Mouse (Mus musculus) liver, embryonic 15.5 days (tissue): ENCODE data around the gene Ak2. TPM values are rescaled to one million over a fixed set of nuclear protein-coding genes. Genes with fewer than 3 reads are reported as not detected.

Source experiments
- ATAC-seq: fragments of 200-750 bp; cut with Nextera tagmentation; 2 replicates; pipeline ENCODE4 v1.8.0; 2017; ENCODE audit warnings: moderate number of reproducible peaks, mild to moderate bottlenecking, moderate library complexity; ENCODE audit not compliant: insufficient read depth
- H3K27ac ChIP-seq: fragments of 300-500 bp; sonication (generic); replicated peaks from 2 replicates; pipeline ENCODE4 v1.5.1; 2015; ENCODE audit warnings: mild to moderate bottlenecking, inconsistent platforms
- H3K27me3 ChIP-seq: fragments of 300-500 bp; sonication (generic); 2 replicates; pipeline ENCODE4 v1.6.1; 2015; ENCODE audit warnings: mild to moderate bottlenecking, inconsistent platforms
- H3K36me3 ChIP-seq: fragments of 300-500 bp; sonication (generic); replicated peaks from 2 replicates; pipeline ENCODE4 v1.6.1; 2015; ENCODE audit warnings: moderate library complexity, mild to moderate bottlenecking, inconsistent platforms
- H3K4me1 ChIP-seq: fragments of 300-500 bp; sonication (generic); replicated peaks from 2 replicates; pipeline ENCODE4 v1.6.1; 2015; ENCODE audit warnings: inconsistent platforms
- H3K4me2 ChIP-seq: fragments of 300-500 bp; sonication (generic); 2 replicates; pipeline ENCODE4 v1.6.1; 2015; ENCODE audit warnings: moderate library complexity, mild to moderate bottlenecking, inconsistent platforms
- H3K4me3 ChIP-seq: fragments of 300-500 bp; sonication (generic); replicated peaks from 2 replicates; pipeline ENCODE4 v1.5.1; 2015; ENCODE audit warnings: mild to moderate bottlenecking, inconsistent platforms
- H3K9ac ChIP-seq: fragments of 300-500 bp; sonication (generic); 2 replicates; pipeline ENCODE4 v1.6.1; 2015; ENCODE audit warnings: moderate library complexity, mild to moderate bottlenecking, inconsistent platforms
- H3K9me3 ChIP-seq: fragments of 300-500 bp; sonication (generic); replicated peaks from 2 replicates; pipeline ENCODE4 v1.6.1; 2016; ENCODE audit warnings: inconsistent platforms
- WGBS: fragments of 180-500 bp; shearing (Covaris S2); methylation state at CpG from one replicate; pipeline ENCODE4 v1.1.7; 2015; ENCODE audit warnings: mixed read lengths; ENCODE audit not compliant: insufficient replicate concordance; 5-methylcytosine and 5-hydroxymethylcytosine counted together
- polyA plus RNA-seq: library from polyadenylated mRNA; unstranded; fragments of >200 nt; fragmentation: Nextera tagmentation; extraction: Ambion mirVana; gene quantifications from 2 replicates; pipeline ENCODE4 v1.2.1, GENCODE M21; 2015

The Ak2 gene
- polyA plus RNA-seq, 1 experiment from 2014 or later = 119 TPM

- H3K9me3 ChIP-seq = no peaks in the 10 kb centered on the region
- H3K27ac ChIP-seq = no peak overlapping the region
- H3K9ac ChIP-seq = no peak overlapping the region
- peaks cover 77% of the 10 kb centered on the region for H3K27me3 ChIP-seq
- no peak overlapping the region for H3K4me2 ChIP-seq
- 66% methylated on average over 17 of the region's 17 CpGs for WGBS
- H3K4me1 ChIP-seq = peaks cover 17% of the 10 kb centered on the region
- ATAC-seq = no peak
- no peaks in the 10 kb centered on the region for H3K36me3 ChIP-seq
- H3K4me3 ChIP-seq = no peak overlapping the region
These were observed 32.1 kb upstream of the Ak2 start for GRCm38 (mm10) chr4:128959676-128960075.

DNA sequence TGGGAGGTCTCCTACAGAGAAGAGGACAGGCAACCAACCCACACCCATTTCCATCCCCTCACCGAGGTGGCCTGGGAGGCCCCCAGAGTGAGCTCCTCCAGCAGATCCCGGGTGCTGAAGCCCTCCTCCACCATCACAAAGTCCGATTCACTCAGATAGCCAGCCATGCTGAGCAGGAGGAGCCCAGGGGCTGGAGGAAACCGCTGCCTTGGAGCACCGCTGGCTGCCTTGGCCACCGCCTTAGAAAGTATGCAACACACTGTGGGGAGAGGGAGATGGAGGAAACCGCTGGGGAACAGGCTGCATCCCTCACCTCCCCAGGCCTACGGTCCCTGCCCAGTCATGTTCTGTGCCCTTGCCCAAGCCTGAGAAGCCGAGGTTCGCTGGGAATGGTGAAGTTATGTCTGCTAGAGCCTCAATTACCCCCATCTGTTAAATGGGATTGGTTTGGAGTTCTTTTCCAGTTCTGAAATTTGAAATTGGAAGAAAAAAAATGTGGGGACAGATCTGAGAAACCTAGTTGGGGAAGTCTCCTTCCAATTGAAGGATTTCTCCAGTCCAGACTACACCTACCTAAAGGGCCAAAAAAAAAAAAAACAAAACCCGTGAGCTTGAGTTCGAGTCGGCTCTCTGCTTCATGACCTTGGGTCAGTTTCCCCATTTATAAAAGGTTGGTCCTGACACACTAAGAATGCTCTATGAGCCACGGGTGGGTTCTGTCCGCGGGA lies 30.3 kb upstream of the Ak2 start:
- H3K36me3 ChIP-seq = no peaks in the 10 kb centered on the region
- H3K4me3 ChIP-seq = peak overlapping the region; percentile 58
- H3K27ac ChIP-seq = no peak overlapping the region
- peak overlapping the region; percentile 42; the same call in 1 of the 2 replicates for H3K9ac ChIP-seq
- 6% methylated on average over 16 of the region's 16 CpGs for WGBS
- no peaks in the 10 kb centered on the region for H3K9me3 ChIP-seq
- H3K27me3 ChIP-seq = peaks cover 79% of the 10 kb centered on the region
- no peak for ATAC-seq
- H3K4me1 ChIP-seq = peaks cover 17% of the 10 kb centered on the region
- H3K4me2 ChIP-seq = peak overlapping the region; percentile 75

GRCm38 (mm10) chr4:128962029-128962925 lies 29.5 kb upstream of the Ak2 start, which contains the start of gene Azin2:
Azin2 (minus strand) TSS chr4:128962442.
- H3K27ac ChIP-seq = no peak within 1 kb of the TSS
- peak within 1 kb of the TSS; percentile 58 for H3K4me3 ChIP-seq

DNA sequence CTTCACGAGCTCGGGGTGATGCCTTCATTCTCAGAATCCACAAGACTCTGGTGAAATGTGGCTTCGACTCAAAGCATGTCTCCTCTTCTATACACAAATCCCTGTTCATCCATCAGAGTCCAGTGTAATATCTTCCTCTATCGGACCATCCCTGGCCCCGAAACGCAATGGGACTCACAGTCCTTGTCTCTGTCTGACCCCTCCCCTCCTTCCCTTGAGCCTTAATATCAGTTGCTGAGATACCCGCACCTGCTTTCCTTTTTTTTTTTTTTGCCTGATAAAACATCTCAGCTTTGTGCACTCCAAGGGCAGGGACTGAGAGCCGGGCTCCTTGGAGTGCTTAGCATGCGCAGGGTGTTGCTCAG lies 28.9 kb upstream of the Ak2 start:
- H3K4me2 ChIP-seq = peak overlapping the region; percentile 75
- no peaks in the 10 kb centered on the region for H3K9me3 ChIP-seq
- peaks cover 71% of the 10 kb centered on the region for H3K27me3 ChIP-seq
- peak overlapping the region; percentile 58; the same call in 1 of the 2 replicates for H3K4me3 ChIP-seq
- ATAC-seq = no peak
- no peak overlapping the region for H3K9ac ChIP-seq
- 15% methylated on average over 9 of the region's 9 CpGs for WGBS
- no peaks in the 10 kb centered on the region for H3K36me3 ChIP-seq
- no peak overlapping the region for H3K27ac ChIP-seq
- H3K4me1 ChIP-seq = peaks cover 12% of the 10 kb centered on the region

More at GRCm38 (mm10) chr4:128962029-128962925, 29.5 kb upstream of the Ak2 start, which contains the start of gene Azin2:
- WGBS = 1% methylated on average over 72 of the region's 72 CpGs
- Histone ChIP-seq H3K4me2 (peak within 1 kb of the TSS; percentile 75), H3K27me3 (peaks cover 77% of the 10 kb centered on the region), H3K36me3 (no peaks in the 10 kb centered on the region), H3K9ac (peak within 1 kb of the TSS; percentile 42), H3K9me3 (no peaks in the 10 kb centered on the region), H3K4me1 (peaks cover 13% of the 10 kb centered on the region)
- peak; percentile 81 for ATAC-seq

DNA sequence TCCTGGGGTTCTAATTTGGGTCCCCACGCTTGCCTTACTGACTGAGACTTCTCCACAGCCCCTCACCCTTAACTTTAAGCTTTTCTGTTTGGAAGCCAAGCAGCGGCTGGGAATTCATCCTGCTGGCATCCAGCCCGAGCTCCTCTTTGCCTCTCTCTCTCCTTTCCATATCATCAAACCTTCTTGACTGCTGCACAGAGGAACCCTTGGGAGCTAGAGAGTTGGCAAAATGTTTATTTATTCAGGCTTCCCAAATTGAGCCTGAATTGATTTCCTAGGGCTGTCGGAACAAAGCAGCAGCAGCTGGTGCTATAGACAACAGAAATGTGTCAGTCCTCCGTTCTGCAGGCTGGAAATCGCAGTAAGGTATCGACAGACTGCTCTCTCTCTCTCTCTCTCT lies 25.0 kb upstream of the Ak2 start:
- Histone ChIP-seq H3K27me3 (peaks cover 34% of the 10 kb centered on the region), H3K9ac (no peak overlapping the region), H3K4me3 (no peak overlapping the region), H3K36me3 (no peaks in the 10 kb centered on the region), H3K4me1 (peaks cover 22% of the 10 kb centered on the region), H3K27ac (no peak overlapping the region), H3K9me3 (no peaks in the 10 kb centered on the region), H3K4me2 (no peak overlapping the region)
- WGBS = 46% methylated on average over 7 of the region's 7 CpGs
- ATAC-seq = no peak

DNA sequence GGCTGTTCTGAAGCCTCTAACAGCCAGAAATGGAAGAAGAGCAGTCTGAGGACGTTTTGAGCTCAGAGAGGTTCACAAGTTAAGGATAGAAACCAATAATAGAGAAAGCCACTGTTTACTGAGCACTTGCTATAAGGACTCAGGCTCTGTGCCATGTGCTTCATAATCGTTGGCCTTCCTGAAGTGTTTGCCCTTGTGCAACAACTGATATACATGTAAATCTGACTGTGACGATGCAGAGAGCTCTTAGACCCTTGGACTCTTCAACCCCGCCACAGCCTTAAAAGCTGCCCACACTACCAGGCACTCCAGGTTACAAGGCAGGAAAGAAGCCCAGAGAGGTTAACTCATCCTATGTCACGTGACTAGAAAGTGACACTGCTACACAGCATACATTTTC lies 22.7 kb upstream of the Ak2 start:
- no peak for ATAC-seq
- Histone ChIP-seq H3K36me3 (no peaks in the 10 kb centered on the region), H3K9me3 (no peaks in the 10 kb centered on the region), H3K27ac (no peak overlapping the region), H3K4me2 (no peak overlapping the region), H3K27me3 (peaks cover 11% of the 10 kb centered on the region), H3K9ac (no peak overlapping the region), H3K4me3 (no peak overlapping the region), H3K4me1 (peaks cover 9% of the 10 kb centered on the region; the same call in 1 of the 2 replicates)
- 55% methylated on average over 5 of the region's 5 CpGs for WGBS

GRCm38 (mm10) chr4:128969607-128970416 lies 21.9 kb upstream of the Ak2 start:
- Histone ChIP-seq H3K9me3 (no peaks in the 10 kb centered on the region), H3K9ac (no peak overlapping the region), H3K4me2 (no peak overlapping the region), H3K27ac (no peak overlapping the region), H3K36me3 (no peaks in the 10 kb centered on the region), H3K27me3 (peaks cover 4% of the 10 kb centered on the region), H3K4me3 (no peak overlapping the region), H3K4me1 (peaks cover 9% of the 10 kb centered on the region; the same call in 1 of the 2 replicates)
- WGBS = 57% methylated on average over 18 of the region's 18 CpGs
- no peak for ATAC-seq

- Histone ChIP-seq H3K27me3 (no peaks in the 10 kb centered on the region; the same call in 1 of the 2 replicates), H3K27ac (no peak overlapping the region), H3K4me3 (no peak overlapping the region), H3K4me1 (peaks cover 9% of the 10 kb centered on the region; the same call in 1 of the 2 replicates), H3K9ac (no peak overlapping the region), H3K9me3 (no peaks in the 10 kb centered on the region), H3K36me3 (no peaks in the 10 kb centered on the region), H3K4me2 (no peak overlapping the region)
- ATAC-seq = no peak
- WGBS = 63% methylated on average over 7 of the region's 8 CpGs
These were observed 21.3 kb upstream of the Ak2 start for GRCm38 (mm10) chr4:128970417-128970807.

DNA sequence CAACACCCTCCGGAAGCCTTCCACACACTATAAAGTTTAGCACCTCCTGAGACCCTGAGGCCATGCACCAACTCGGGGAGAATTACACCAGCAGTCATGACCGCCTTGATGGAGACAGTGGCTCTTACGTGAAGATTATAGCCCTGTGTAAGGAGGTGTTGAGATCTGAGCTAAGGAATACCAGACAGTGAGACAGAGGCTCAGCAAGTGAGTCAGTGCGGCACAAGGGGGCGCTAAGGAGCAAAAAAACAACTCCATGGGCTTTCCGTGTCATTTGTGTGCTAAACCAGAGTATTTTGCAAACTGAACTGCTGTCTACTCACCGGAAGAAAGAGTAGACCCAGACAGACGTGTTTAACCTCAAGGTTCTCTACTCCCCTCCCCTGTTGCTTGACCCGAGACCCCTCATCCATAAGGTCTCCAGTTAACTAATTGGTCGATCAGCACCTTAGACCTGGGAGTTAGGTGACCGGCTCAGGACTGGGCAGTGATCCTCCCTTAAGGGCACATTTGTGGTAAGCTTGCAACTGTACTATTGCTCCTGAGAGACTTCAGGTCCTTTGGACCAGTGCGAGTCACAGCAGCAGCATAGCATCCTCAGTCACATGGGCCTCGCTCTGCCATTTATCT lies 20.6 kb upstream of the Ak2 start:
- H3K9ac ChIP-seq = no peak overlapping the region
- no peak overlapping the region for H3K27ac ChIP-seq
- H3K4me1 ChIP-seq = peaks cover 9% of the 10 kb centered on the region; the same call in 1 of the 2 replicates
- 33% methylated on average over 14 of the region's 14 CpGs for WGBS
- H3K27me3 ChIP-seq = no peaks in the 10 kb centered on the region; the same call in 1 of the 2 replicates
- no peak for ATAC-seq
- H3K9me3 ChIP-seq = no peaks in the 10 kb centered on the region
- no peak overlapping the region for H3K4me3 ChIP-seq
- no peak overlapping the region for H3K4me2 ChIP-seq
- no peaks in the 10 kb centered on the region for H3K36me3 ChIP-seq

DNA sequence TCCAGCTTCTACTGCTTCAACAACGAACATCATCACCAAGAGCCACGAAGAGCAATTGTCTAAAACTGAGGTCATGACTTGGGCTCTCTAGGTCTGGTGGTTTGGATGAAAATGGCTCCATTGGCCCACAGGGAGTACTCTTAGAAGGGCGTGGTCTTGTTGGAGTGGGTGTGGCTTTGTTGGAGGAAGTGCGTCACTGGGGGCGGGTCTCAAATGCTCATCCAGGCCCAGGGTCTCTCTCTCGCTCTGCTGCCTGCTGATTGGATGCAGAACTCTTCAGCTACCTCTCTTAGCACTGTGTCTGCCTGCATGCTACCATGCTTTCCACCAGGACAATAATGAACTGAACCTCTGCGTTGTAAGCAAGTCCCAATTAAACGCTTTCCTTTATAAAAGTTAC lies 17.1 kb upstream of the Ak2 start:
- WGBS = 69% methylated on average over 8 of the region's 8 CpGs

More for the DNA sequence above, 17.1 kb upstream of the Ak2 start:
- Histone ChIP-seq H3K4me2 (no peak overlapping the region), H3K27me3 (no peaks in the 10 kb centered on the region), H3K4me3 (no peak overlapping the region), H3K27ac (no peak overlapping the region), H3K36me3 (no peaks in the 10 kb centered on the region), H3K9me3 (no peaks in the 10 kb centered on the region), H3K9ac (no peak overlapping the region), H3K4me1 (peaks cover 12% of the 10 kb centered on the region; the same call in 1 of the 2 replicates)
- no peak for ATAC-seq
